Mouse (Mus musculus): ENCODE measurements at regions not wholly inside any gene's neighbourhood (a gene's known extent, or its start where the extent isn't known, plus 50 kb on each side); places are given as distances from the start of the nearest gene placed in this dataset.

DNA sequence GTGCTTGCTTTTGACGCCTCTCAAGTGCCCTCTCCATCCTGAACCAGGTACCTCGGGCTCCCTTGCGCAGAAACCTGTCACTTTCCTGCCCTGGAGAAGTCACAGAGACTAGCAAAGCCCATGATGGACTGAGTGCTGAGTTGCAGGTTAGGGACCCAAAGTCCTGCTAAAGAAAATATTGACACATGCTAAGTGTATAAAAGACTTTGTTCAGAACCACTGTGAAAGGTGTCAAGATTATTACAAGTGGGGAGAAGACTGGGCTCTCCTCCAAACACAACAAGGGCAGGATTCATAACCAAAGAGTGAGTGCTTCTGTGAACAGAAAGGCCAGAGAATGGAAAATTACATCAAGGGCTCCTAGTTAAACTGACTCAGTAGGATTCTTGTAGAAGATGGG is 66.0 kb upstream of the Jade1 start:
- Histone ChIP-seq H3K4me3 (ENCODE audit: insufficient read depth in 1 of 2, low read depth in 2 of 2, low read length in 2 of 2) (no peak overlapping the region), H3K4me1 (replicated peaks; ENCODE audit: control insufficient read depth in 2 of 2, insufficient read depth in 2 of 2, low read length in 1 of 2) (no peaks in the 10 kb centered on the region), H3K27ac (no peak overlapping the region), H3K9me3 (ENCODE audit: control insufficient read depth, low read length) (no peaks in the 10 kb centered on the region), H3K9ac (replicated peaks) (no peak overlapping the region), H3K4me2 (ENCODE audit: low read depth) (no peak overlapping the region), H3K36me3 (replicated peaks; ENCODE audit: control insufficient read depth, insufficient read depth, low read depth) (no peaks in the 10 kb centered on the region), H3K27me3 (ENCODE audit: control insufficient read depth, insufficient read depth, low read length) (no peaks in the 10 kb centered on the region)
- 48% methylated on average over 3 of the region's 3 CpGs for WGBS (ENCODE audit: insufficient replicate concordance)
- DNase-seq (ENCODE audit: low read depth in 3 of 3, low spot score in 3 of 3) (no peak), ATAC-seq (ENCODE audit: insufficient read depth) (no peak)
- no peak for TF ChIP-seq EP300 (IDR thresholded peaks at IDR 0.05; ENCODE audit: low read depth)
- no peak for TF ChIP-seq CTCF (IDR thresholded peaks at IDR 0.05; ENCODE audit: low read depth)

DNA sequence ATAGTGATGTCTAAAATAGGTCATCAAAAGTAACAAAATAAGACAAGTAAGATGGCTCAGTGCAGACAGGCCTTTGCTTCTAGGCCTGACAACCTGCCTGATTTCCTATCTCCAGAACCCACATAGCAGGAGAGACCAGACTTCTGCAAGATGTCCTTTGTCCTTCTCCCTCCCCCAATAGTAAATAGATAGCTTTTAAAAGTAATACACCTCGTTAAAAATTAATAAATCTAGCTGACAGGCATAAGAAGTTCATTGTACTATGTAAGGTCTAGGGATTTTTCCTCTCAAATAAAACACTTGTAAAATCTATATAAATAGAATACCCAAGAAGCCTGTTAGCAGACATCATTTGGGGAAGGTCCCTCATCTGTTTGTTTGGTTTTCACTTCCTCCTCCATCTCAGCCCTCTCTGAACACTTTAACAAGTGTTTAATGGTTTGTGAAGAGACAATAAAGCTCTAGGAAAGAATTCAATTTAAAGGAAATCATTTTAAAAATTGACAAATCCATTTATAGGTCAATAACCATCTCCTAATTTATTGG is 67.2 kb upstream of the Jade1 start:
- H3K36me3 ChIP-seq (replicated peaks; ENCODE audit: control insufficient read depth, insufficient read depth, low read depth): no peaks in the 10 kb centered on the region
- H3K27ac ChIP-seq: no peak overlapping the region
- ATAC-seq (ENCODE audit: insufficient read depth) (no peak), DNase-seq (ENCODE audit: low read depth in 3 of 3, low spot score in 3 of 3) (no peak)
- H3K4me3 ChIP-seq (ENCODE audit: insufficient read depth in 1 of 2, low read depth in 2 of 2, low read length in 2 of 2): no peak overlapping the region
- 0 out of 4 replicates have a peak, but pooled peaks cover 0 to 3% of the 10 kb centered on the region in 2 experiments for H3K4me1 ChIP-seq (replicated peaks; ENCODE audit: control insufficient read depth in 2 of 2, insufficient read depth in 2 of 2, low read length in 1 of 2)
- no peaks in the 10 kb centered on the region for H3K27me3 ChIP-seq (ENCODE audit: control insufficient read depth, insufficient read depth, low read length)
- no peak overlapping the region for H3K4me2 ChIP-seq (ENCODE audit: low read depth)
- TF ChIP-seq CTCF (IDR thresholded peaks at IDR 0.05; ENCODE audit: low read depth) (no peak), EP300 (IDR thresholded peaks at IDR 0.05; ENCODE audit: low read depth) (no peak)
- no peak overlapping the region for H3K9ac ChIP-seq (replicated peaks)
- H3K9me3 ChIP-seq (ENCODE audit: control insufficient read depth, low read length): no peaks in the 10 kb centered on the region
- 24% methylated on average over 1 of the region's 1 CpGs for WGBS (ENCODE audit: insufficient replicate concordance)

DNA sequence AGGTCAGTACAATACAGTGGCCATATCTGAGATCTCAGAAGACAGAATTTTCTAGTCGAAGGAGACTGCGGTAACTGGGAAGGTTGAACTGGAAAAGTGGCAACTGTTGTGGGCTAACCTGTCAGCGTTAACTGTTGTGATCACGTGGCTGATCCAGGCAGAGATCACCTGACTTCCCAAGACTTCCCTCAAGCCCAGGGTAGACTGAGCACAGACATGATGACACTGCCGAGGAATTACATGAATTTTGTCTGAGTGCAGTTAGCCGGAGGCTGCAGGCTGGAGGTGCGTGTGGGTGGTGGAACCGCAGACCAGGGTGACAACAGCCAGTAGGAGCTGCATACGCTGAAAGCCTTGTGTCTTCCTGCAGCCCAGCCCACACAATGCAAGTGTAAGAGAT is 70.6 kb upstream of the Jade1 start:
- H3K9me3 ChIP-seq (ENCODE audit: control insufficient read depth, low read length): no peaks in the 10 kb centered on the region
- H3K4me1 ChIP-seq (replicated peaks; ENCODE audit: control insufficient read depth in 2 of 2, insufficient read depth in 2 of 2, low read length in 1 of 2): 0 out of 4 replicates have a peak, but pooled peaks cover 0 to 3% of the 10 kb centered on the region in 2 experiments
- no peak overlapping the region for H3K9ac ChIP-seq (replicated peaks)
- H3K27me3 ChIP-seq (ENCODE audit: control insufficient read depth, insufficient read depth, low read length): no peaks in the 10 kb centered on the region
- TF ChIP-seq EP300 (IDR thresholded peaks at IDR 0.05; ENCODE audit: low read depth) (no peak), CTCF (IDR thresholded peaks at IDR 0.05; ENCODE audit: low read depth) (no peak)
- H3K27ac ChIP-seq: no peak overlapping the region
- 76% methylated on average over 9 of the region's 9 CpGs for WGBS (ENCODE audit: insufficient replicate concordance)
- no peak for DNase-seq (ENCODE audit: low read depth in 3 of 3, low spot score in 3 of 3)
- ATAC-seq (ENCODE audit: insufficient read depth): no peak
- H3K4me3 ChIP-seq (ENCODE audit: insufficient read depth in 1 of 2, low read depth in 2 of 2, low read length in 2 of 2): no peak overlapping the region
- no peak overlapping the region for H3K4me2 ChIP-seq (ENCODE audit: low read depth)
- H3K36me3 ChIP-seq (replicated peaks; ENCODE audit: control insufficient read depth, insufficient read depth, low read depth): no peaks in the 10 kb centered on the region

DNA sequence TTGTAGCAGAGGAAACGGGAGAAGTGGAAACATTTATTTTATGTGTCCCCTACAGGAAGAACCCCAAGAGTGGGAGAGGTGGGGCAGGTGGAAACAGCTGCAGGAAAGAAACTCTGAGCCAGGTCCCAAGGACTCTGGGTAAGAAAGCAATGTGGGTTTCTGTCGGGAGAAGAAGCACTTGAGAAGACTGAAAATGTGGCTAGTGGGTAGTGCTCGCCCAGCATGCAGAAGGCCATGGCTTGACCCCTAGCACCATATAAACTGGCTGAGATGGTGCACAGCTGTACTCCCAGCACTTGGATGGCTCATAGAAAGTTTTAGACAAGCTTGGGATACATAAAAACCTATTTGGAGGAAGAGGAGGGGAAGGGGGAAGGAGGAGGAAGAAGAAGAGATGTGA is 71.9 kb upstream of the Jade1 start:
- TF ChIP-seq CTCF (IDR thresholded peaks at IDR 0.05; ENCODE audit: low read depth) (no peak), EP300 (IDR thresholded peaks at IDR 0.05; ENCODE audit: low read depth) (no peak)
- 0 out of 4 replicates have a peak, but pooled peaks cover 0 to 3% of the 10 kb centered on the region in 2 experiments for H3K4me1 ChIP-seq (replicated peaks; ENCODE audit: control insufficient read depth in 2 of 2, insufficient read depth in 2 of 2, low read length in 1 of 2)
- no peaks in the 10 kb centered on the region for H3K27me3 ChIP-seq (ENCODE audit: control insufficient read depth, insufficient read depth, low read length)
- ATAC-seq (ENCODE audit: insufficient read depth) (no peak), DNase-seq (ENCODE audit: low read depth in 3 of 3, low spot score in 3 of 3) (no peak)
- H3K4me3 ChIP-seq (ENCODE audit: insufficient read depth in 1 of 2, low read depth in 2 of 2, low read length in 2 of 2): no peak overlapping the region
- no peaks in the 10 kb centered on the region for H3K36me3 ChIP-seq (replicated peaks; ENCODE audit: control insufficient read depth, insufficient read depth, low read depth)
- no peaks in the 10 kb centered on the region for H3K9me3 ChIP-seq (ENCODE audit: control insufficient read depth, low read length)
- no peak overlapping the region for H3K4me2 ChIP-seq (ENCODE audit: low read depth)
- 42% methylated on average over 3 of the region's 3 CpGs for WGBS (ENCODE audit: insufficient replicate concordance)
- no peak overlapping the region for H3K9ac ChIP-seq (replicated peaks)
- H3K27ac ChIP-seq: no peak overlapping the region

DNA sequence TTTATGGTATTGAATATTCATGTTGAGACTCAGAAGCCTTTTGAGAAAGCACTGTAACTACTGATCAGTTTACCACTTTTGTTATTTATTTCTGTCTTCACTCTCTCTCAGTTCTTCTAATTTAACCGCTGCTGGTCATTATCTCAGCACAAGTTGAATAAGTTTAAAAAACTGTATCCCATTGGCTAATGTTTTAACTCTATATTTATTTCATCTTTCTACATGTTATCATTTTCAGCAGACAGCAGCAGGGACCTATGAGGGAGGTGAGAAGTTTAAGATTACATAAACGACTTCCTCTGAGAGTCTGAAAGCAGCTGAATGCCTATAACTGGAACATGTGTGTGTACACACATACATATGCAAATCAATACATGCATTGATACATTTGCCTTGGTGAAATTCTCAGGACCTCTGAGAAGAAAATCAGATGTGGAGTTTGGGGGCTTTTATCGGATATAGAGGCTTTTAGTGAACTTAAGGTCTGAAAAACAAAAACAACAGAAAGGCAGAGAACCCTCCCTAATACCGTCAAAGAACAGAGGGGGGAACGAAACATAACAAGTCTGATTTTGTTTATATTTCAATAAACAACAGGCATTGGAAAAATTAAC is 72.5 kb upstream of the Jade1 start:
- no peak overlapping the region for H3K9ac ChIP-seq (replicated peaks)
- no peaks in the 10 kb centered on the region for H3K9me3 ChIP-seq (ENCODE audit: control insufficient read depth, low read length)
- ATAC-seq (ENCODE audit: insufficient read depth) (no peak), DNase-seq (ENCODE audit: low read depth in 3 of 3, low spot score in 3 of 3) (no peak)
- H3K4me3 ChIP-seq (ENCODE audit: insufficient read depth in 1 of 2, low read depth in 2 of 2, low read length in 2 of 2): no peak overlapping the region
- no peaks in the 10 kb centered on the region for H3K36me3 ChIP-seq (replicated peaks; ENCODE audit: control insufficient read depth, insufficient read depth, low read depth)
- TF ChIP-seq EP300 (IDR thresholded peaks at IDR 0.05; ENCODE audit: low read depth): no peak
- TF ChIP-seq CTCF (IDR thresholded peaks at IDR 0.05; ENCODE audit: low read depth): no peak
- 0 out of 4 replicates have a peak, but pooled peaks cover 0 to 3% of the 10 kb centered on the region in 2 experiments for H3K4me1 ChIP-seq (replicated peaks; ENCODE audit: control insufficient read depth in 2 of 2, insufficient read depth in 2 of 2, low read length in 1 of 2)
- H3K27ac ChIP-seq: no peak overlapping the region
- WGBS (ENCODE audit: insufficient replicate concordance): 44% methylated on average over 5 of the region's 5 CpGs
- no peaks in the 10 kb centered on the region for H3K27me3 ChIP-seq (ENCODE audit: control insufficient read depth, insufficient read depth, low read length)
- no peak overlapping the region for H3K4me2 ChIP-seq (ENCODE audit: low read depth)
